Mouse (Mus musculus): ENCODE data around the gene Hoxc10.
A peak's percentile ranks its signal among the peaks of the same experiment; 100 is the strongest.

Gene Hoxc10

DNA sequence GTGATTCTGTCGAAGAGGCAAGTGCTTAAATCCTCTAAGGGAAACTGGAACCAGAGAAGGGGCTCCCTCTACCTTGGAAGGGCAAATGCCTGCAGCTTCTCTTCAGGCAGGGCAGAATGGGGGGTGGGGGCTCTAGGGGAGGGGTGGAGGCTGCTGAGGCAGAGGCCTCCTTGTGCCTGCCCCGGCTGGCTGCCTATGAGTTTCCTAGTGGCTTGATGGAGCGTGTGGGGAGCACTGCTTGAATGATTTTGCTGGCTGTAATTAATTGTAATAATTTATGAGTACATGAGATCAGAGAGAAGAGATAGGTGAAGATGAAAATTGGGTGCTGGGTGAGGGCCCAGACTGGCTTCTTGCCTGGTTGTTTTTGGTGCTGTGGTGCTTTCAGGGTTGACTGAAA lies 18.3 kb downstream of the Hoxc10 start:
- H3K36me3 ChIP-seq (ENCODE audit: control insufficient read depth, insufficient read depth, low read length, poor library complexity, severe bottlenecking) = no peaks in the 10 kb centered on the region
- peaks cover 2% of the 10 kb centered on the region; the same call in 1 of the 2 replicates for H3K27me3 ChIP-seq (ENCODE audit: control insufficient read depth, insufficient read depth, low read length, poor library complexity, severe bottlenecking)
- no peak for DNase-seq (ENCODE audit: low read depth, low spot score)

DNA sequence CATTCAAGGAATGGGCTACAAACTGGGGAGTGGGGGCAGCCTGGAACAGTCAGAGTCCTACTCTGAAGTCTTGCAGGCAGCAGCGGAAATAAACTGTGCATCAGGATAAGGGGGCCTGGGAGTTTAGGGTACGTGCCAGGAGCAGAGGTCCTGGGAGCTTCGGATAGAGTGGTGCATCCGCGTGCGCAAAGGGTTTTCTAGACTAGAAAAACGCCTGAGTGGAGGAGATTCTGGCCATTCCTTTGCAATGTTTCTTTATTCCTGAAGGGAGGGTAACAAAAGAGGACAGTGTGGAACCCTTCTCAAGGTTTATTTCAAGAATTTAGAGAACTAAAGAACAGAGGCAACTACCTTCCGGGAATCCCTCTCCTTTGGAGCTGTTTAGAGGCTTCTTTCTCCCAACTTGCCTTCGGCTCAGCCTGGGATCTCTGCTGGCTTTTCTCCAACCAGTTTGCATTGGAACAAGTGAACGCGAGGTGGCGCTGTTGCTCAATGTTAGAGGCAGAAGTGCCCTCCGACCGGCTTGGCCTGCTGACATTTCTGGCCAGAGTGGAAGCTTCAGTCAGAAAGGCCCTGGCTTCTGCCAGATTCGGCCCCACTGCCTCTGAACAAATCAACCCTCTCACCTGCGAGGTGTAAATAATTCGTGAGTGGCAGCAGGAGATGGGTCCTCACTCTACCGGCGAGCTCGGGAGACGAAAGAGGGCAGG lies 20.7 kb downstream of the Hoxc10 start:
- Histone ChIP-seq H3K27me3 (ENCODE audit: control insufficient read depth, insufficient read depth, low read length, poor library complexity, severe bottlenecking) (peaks cover 3% of the 10 kb centered on the region; the same call in 1 of the 2 replicates), H3K36me3 (ENCODE audit: control insufficient read depth, insufficient read depth, low read length, poor library complexity, severe bottlenecking) (no peaks in the 10 kb centered on the region)
- DNase-seq (ENCODE audit: low read depth, low spot score) = peak; percentile 89

DNA sequence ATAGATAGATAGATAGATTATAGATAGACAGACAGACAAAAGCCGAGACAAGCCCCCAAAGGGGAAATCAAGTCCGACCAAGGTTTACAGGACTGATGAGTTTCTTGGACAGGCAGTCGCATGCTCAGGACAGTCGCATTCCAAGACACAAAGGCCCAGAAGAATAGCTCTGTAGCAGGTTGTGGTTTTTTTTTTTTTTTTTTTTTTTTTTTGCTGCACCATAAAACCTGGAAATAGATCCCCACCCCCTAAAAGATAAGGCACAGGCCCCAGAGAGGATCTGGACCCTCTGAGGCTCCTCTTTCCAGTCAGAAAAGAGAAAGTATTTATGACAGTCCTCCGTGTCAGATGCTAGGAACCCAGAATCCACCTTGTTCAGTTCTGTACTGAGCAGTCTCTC lies 21.5 kb downstream of the Hoxc10 start:
- no peak for DNase-seq (ENCODE audit: low read depth, low spot score)
- Histone ChIP-seq H3K36me3 (ENCODE audit: control insufficient read depth, insufficient read depth, low read length, poor library complexity, severe bottlenecking) (no peaks in the 10 kb centered on the region), H3K27me3 (ENCODE audit: control insufficient read depth, insufficient read depth, low read length, poor library complexity, severe bottlenecking) (peaks cover 3% of the 10 kb centered on the region; the same call in 1 of the 2 replicates)

DNA sequence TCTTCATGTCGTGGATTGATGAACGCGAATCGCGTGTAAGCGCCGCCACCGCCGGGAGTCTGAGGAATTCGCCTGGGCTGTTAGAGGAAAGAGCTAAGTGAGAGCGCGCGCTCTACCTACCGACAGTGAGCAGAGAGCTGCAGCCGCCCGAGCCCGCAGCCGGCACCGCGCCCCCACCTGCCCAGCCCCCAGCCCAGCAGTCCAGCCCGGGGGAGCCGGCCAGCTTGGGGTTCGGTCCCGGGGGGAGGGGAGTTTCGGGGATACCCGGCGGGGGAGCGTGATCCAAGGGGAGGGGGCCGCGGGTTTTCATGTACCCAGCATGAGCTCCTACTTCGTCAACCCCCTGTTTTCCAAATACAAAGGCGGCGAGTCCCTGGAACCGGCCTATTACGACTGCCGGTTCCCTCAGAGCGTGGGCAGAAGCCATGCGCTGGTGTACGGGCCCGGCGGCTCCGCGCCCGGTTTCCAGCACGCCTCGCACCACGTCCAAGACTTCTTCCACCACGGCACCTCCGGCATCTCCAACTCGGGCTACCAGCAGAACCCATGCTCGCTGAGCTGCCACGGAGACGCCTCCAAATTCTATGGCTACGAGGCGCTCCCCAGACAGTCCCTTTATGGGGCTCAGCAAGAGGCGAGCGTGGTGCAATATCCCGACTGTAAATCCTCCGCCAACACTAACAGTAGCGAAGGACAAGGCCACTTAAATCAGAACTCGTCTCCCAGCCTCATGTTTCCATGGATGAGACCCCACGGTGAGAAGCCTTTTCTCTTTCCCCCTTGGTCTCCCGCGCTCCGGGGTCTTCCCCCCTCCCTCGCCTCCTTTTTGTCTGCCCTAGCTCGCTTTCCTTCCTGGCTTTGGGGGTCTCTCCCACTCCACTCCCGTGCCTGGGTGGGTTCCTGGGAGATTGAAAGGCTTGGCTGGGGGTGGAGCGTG lies 24.1 kb downstream of the Hoxc10 start, which contains the start of gene Hoxc8:
Gene Hoxc8, plus strand, starts transcription at position 147 of the 937 bp plus-strand sequence.
- peaks cover 3% of the 10 kb centered on the region; the same call in 1 of the 2 replicates for H3K27me3 ChIP-seq (ENCODE audit: control insufficient read depth, insufficient read depth, low read length, poor library complexity, severe bottlenecking)
- no peaks in the 10 kb centered on the region for H3K36me3 ChIP-seq (ENCODE audit: control insufficient read depth, insufficient read depth, low read length, poor library complexity, severe bottlenecking)
- no peak for DNase-seq (ENCODE audit: low read depth, low spot score)

DNA sequence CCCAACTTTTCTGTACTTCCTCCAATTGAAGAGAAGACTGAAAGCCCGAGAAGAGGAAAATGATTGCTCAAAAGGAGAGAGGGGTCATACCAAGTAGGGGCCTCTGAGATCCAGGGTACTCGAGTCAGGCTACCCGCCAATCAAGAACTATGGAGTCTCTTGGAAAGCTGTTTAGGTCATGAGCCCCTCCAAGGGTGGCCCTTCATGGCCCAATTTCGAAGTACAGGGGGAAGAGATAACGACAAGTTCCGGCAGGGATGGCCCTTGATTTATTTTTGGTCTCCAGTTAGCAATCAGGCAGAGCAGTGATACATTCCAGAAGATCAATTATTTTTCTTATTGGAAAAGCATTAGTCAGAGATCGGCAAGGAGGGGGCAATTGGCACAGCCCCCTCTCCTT lies 25.2 kb downstream of the Hoxc10 start:
- Histone ChIP-seq H3K27me3 (ENCODE audit: control insufficient read depth, insufficient read depth, low read length, poor library complexity, severe bottlenecking) (peaks cover 6% of the 10 kb centered on the region), H3K36me3 (ENCODE audit: control insufficient read depth, insufficient read depth, low read length, poor library complexity, severe bottlenecking) (no peaks in the 10 kb centered on the region)
- no peak for DNase-seq (ENCODE audit: low read depth, low spot score)

GRCm38 (mm10) chr15:102992206-102992605 lies 25.6 kb downstream of the Hoxc10 start:
- Histone ChIP-seq H3K27me3 (ENCODE audit: control insufficient read depth, insufficient read depth, low read length, poor library complexity, severe bottlenecking) (peaks cover 6% of the 10 kb centered on the region), H3K36me3 (ENCODE audit: control insufficient read depth, insufficient read depth, low read length, poor library complexity, severe bottlenecking) (no peaks in the 10 kb centered on the region)
- DNase-seq (ENCODE audit: low read depth, low spot score) = no peak

DNA sequence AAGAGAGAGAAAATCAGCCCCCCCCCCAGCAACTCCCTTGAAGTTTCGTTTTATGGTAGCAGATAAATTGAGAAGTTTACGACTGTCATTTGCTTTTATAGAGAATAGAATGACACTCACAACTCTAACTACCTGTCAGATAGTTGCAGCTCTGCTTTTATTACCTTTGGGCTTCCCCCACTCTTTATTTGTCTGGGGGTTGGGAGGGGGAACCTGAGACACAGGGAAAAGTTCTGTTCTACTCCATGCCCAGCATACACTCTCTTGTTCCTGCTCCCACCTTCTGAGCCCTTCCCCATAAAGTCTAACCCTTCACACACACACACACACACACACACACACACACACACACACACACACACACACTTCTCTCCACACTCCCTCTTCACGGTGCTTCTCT lies 26.3 kb downstream of the Hoxc10 start:
- no peaks in the 10 kb centered on the region for H3K36me3 ChIP-seq (ENCODE audit: control insufficient read depth, insufficient read depth, low read length, poor library complexity, severe bottlenecking)
- H3K27me3 ChIP-seq (ENCODE audit: control insufficient read depth, insufficient read depth, low read length, poor library complexity, severe bottlenecking) = peaks cover 6% of the 10 kb centered on the region
- DNase-seq (ENCODE audit: low read depth, low spot score) = no peak

- DNase-seq (ENCODE audit: low read depth, low spot score) = no peak
- Histone ChIP-seq H3K36me3 (ENCODE audit: control insufficient read depth, insufficient read depth, low read length, poor library complexity, severe bottlenecking) (no peaks in the 10 kb centered on the region), H3K27me3 (ENCODE audit: control insufficient read depth, insufficient read depth, low read length, poor library complexity, severe bottlenecking) (peaks cover 3% of the 10 kb centered on the region)
These were observed 30.0 kb downstream of the Hoxc10 start for GRCm38 (mm10) chr15:102996548-102996947.

DNA sequence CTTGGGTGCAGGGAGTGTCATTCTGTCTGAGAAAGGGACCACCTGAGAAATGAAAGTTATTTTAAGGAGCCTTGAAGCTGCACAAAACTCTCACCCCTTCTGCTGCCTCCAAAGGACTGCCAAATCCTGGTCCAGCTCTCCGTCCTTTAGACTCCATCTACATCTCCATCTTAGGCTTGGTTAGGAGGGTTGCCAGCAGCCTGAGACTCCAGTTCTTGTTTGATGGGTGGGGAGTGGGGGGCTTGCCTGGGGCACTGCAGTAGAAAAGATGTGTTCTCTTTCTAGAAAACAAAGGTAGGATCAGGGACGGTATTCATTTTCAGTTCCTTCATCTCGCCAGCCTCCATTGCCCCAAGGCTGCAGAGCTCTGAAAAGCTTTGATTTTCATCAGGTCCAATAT lies 30.8 kb downstream of the Hoxc10 start:
- no peak for DNase-seq (ENCODE audit: low read depth, low spot score)
- Histone ChIP-seq H3K36me3 (ENCODE audit: control insufficient read depth, insufficient read depth, low read length, poor library complexity, severe bottlenecking) (no peaks in the 10 kb centered on the region), H3K27me3 (ENCODE audit: control insufficient read depth, insufficient read depth, low read length, poor library complexity, severe bottlenecking) (peaks cover 3% of the 10 kb centered on the region)

- peaks cover 3% of the 10 kb centered on the region for H3K27me3 ChIP-seq (ENCODE audit: control insufficient read depth, insufficient read depth, low read length, poor library complexity, severe bottlenecking)
- no peak for DNase-seq (ENCODE audit: low read depth, low spot score)
These were observed 31.4 kb downstream of the Hoxc10 start, which contains the start of gene Hoxc6 for GRCm38 (mm10) chr15:102997939-102998355. Gene Hoxc6 (plus strand): TSS chr15:102998257.

DNA sequence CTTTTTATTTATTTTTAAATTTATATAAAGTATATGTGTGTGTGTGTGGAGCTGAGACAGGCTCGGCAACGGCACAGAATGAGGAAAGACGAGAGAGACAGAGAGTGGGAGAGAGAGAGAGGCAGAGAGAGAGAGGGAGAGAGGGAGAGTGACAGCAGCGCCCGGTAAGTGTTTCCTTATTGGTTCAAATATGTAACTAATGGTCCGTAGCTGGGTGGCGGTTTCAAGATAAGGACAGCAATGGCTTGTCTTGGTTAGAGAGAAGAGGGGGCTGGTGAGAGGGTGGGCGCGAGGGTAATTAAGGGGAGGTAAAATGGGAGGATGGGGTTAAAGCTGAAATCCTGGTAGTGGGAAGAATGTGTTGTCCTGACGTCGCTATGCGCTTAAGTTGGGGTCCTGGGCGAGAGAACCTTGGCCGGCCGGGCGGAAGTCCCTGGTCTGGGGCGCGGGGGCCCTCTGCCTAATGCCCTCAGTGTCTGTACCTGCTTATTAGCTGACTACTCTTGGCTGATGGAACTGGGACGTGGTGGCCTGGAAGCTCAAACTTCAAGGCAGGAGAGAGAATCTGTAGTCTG lies 32.1 kb downstream of the Hoxc10 start:
- peaks cover 3% of the 10 kb centered on the region for H3K27me3 ChIP-seq (ENCODE audit: control insufficient read depth, insufficient read depth, low read length, poor library complexity, severe bottlenecking)
- no peaks in the 10 kb centered on the region for H3K36me3 ChIP-seq (ENCODE audit: control insufficient read depth, insufficient read depth, low read length, poor library complexity, severe bottlenecking)
- DNase-seq (ENCODE audit: low read depth, low spot score) = no peak

More at GRCm38 (mm10) chr15:102997939-102998355, 31.4 kb downstream of the Hoxc10 start, which contains the start of gene Hoxc6:
- H3K36me3 ChIP-seq (ENCODE audit: control insufficient read depth, insufficient read depth, low read length, poor library complexity, severe bottlenecking) = no peaks in the 10 kb centered on the region

- DNase-seq (ENCODE audit: low read depth, low spot score) = peak; percentile 55
- no peaks in the 10 kb centered on the region for H3K36me3 ChIP-seq (ENCODE audit: control insufficient read depth, insufficient read depth, low read length, poor library complexity, severe bottlenecking)
These were observed 32.7 kb downstream of the Hoxc10 start for GRCm38 (mm10) chr15:102999183-102999831.

DNA sequence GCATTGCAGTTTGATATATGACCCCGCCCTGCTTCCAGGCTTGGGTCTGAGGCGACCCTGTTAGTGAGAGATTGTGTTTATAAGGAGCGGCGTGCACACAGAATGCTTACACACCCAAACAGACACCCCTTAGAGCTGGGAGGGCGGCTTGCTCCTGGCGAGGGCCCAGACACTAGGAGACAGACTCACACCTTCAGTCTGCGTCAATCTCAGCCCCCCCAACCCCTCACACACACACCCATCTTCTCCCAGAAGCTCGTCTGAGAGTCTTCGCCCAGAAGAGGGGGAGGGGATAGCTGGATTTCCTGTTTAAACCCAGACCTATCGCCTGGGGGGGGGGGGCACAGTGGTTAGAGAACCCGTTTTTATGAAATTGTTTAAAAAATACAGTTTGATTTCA lies 33.4 kb downstream of the Hoxc10 start:
- no peak for DNase-seq (ENCODE audit: low read depth, low spot score)
- H3K36me3 ChIP-seq (ENCODE audit: control insufficient read depth, insufficient read depth, low read length, poor library complexity, severe bottlenecking) = no peaks in the 10 kb centered on the region
- peaks cover 3% of the 10 kb centered on the region for H3K27me3 ChIP-seq (ENCODE audit: control insufficient read depth, insufficient read depth, low read length, poor library complexity, severe bottlenecking)

More at GRCm38 (mm10) chr15:102999183-102999831, 32.7 kb downstream of the Hoxc10 start:
- peaks cover 3% of the 10 kb centered on the region for H3K27me3 ChIP-seq (ENCODE audit: control insufficient read depth, insufficient read depth, low read length, poor library complexity, severe bottlenecking)

DNA sequence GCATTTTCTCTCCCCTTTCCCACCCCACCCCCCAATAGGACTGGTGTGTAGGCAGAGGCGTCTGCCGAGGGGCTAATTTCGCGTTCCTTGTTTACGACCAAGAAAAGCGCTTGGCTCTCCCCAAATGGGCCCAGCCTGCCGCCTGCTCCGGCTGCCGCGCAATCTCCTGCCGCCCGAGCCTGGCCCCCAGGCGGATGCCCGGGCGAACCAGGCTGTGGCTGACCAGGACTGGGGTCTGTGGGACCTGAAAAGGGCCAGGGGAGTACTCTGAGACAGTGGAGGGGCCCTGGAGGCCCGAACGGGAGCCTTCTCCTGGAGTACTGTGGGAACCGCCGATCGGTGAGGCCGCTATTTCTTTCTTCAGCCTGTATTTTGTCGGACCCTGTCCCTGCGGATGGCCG lies 33.9 kb downstream of the Hoxc10 start:
- H3K36me3 ChIP-seq (ENCODE audit: control insufficient read depth, insufficient read depth, low read length, poor library complexity, severe bottlenecking) = no peaks in the 10 kb centered on the region
- no peak for DNase-seq (ENCODE audit: low read depth, low spot score)
- H3K27me3 ChIP-seq (ENCODE audit: control insufficient read depth, insufficient read depth, low read length, poor library complexity, severe bottlenecking) = peaks cover 3% of the 10 kb centered on the region

Measured in splenic B cell, adult 2 months (primary cell).